Mouse (Mus musculus): ENCODE measurements around the gene Ccdc175. TPM values are rescaled to one million over a fixed set of nuclear protein-coding genes. Genes with fewer than 3 reads are reported as not detected.

Gene Ccdc175
- polyA plus RNA-seq, 1 experiment from 2014 or later, result not detected

DNA sequence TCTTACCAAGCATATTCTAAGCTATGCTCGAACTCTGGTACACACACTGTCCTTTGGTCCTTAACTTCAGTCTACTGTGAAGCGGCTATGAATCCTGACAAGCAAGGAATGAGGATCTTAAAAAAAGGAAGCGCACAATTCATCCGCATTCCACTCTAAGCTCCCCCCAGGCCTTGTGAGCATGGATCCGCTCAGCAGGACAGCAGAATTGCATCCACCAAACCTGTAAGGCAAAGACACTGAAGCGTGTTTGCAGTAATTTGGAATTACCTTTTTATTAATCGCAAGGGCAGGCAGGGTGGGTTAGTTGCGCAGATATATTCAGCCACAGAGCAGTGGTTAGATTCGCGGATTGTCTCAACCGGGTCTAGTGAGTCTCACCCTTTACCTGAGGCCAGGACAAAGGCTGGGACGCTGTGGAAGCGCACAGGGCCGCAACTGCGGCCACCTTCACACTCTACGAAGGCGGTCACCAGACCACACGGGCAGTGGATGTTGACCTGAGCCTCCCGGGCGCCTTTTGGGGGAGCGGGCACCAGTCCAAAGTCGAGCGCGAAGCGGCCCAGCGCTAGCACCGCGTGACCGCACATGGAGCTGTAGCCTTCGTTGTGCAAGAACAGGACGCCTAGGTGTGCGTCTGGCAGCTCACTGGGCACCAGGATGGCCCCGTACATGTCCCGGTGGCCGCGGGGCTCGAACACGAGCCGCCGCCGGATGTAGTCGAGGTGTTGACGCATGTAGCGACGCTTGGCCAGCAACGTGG is 100.4 kb downstream of the Ccdc175 start:
- H3K36me3 ChIP-seq (replicated peaks; ENCODE audit: control insufficient read depth, insufficient read depth), result no peaks in the 10 kb centered on the region
- peaks cover 33% of the 10 kb centered on the region for H3K4me1 ChIP-seq (replicated peaks; ENCODE audit: control insufficient read depth, insufficient read depth, low read length)
- WGBS, result 5% methylated on average over 43 of the region's 46 CpGs

DNA sequence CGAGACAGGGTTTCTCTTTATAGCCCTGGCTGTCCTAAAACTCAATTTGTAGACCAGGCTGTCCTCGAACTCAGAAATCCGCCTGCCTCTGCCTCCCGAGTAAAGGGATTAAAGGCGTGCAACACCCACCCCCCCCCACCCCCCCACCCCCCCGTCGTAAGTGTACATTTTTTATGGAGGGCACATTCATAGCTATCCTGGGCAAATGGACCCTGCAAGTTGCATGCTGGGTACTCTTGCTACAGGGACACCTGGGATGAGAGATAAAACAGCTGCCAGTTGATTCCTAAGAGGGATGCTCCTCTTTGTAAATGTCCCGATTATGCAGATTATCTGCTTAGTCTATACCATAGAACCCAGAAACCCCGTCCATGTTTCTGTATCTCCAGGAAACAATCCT is 101.6 kb downstream of the Ccdc175 start:
- Histone ChIP-seq H3K36me3 (replicated peaks; ENCODE audit: control insufficient read depth, insufficient read depth) (no peaks in the 10 kb centered on the region), H3K9ac (no peak overlapping the region), H3K4me2 (replicated peaks) (peak overlapping the region; percentile 80; the same call in 1 of the 2 replicates), H3K4me3 (replicated peaks; ENCODE audit: low read length) (no peak overlapping the region), H3K9me3 (ENCODE audit: control insufficient read depth, low read length) (no peaks in the 10 kb centered on the region), H3K27me3 (ENCODE audit: control insufficient read depth, insufficient read depth, low read length) (no peaks in the 10 kb centered on the region), H3K4me1 (replicated peaks; ENCODE audit: control insufficient read depth, insufficient read depth, low read length) (peaks cover 29% of the 10 kb centered on the region), H3K27ac (no peak overlapping the region)
- 86% methylated on average over 9 of the region's 9 CpGs for WGBS
- no peak for ATAC-seq (ENCODE audit: low FRiP score)
- DNase-seq (ENCODE audit: low spot score), result no peak

More for the DNA sequence above, 100.4 kb downstream of the Ccdc175 start:
- Histone ChIP-seq H3K9ac (peak overlapping the region; percentile 70), H3K4me2 (replicated peaks) (peak overlapping the region; percentile 80), H3K27me3 (ENCODE audit: control insufficient read depth, insufficient read depth, low read length) (no peaks in the 10 kb centered on the region), H3K9me3 (ENCODE audit: control insufficient read depth, low read length) (no peaks in the 10 kb centered on the region), H3K4me3 (replicated peaks; ENCODE audit: low read length) (peak overlapping the region; percentile 67), H3K27ac (peak overlapping the region; percentile 83)
- ATAC-seq (ENCODE audit: low FRiP score), result peak; percentile 9
- DNase-seq (ENCODE audit: low spot score), result peak; percentile 50

DNA sequence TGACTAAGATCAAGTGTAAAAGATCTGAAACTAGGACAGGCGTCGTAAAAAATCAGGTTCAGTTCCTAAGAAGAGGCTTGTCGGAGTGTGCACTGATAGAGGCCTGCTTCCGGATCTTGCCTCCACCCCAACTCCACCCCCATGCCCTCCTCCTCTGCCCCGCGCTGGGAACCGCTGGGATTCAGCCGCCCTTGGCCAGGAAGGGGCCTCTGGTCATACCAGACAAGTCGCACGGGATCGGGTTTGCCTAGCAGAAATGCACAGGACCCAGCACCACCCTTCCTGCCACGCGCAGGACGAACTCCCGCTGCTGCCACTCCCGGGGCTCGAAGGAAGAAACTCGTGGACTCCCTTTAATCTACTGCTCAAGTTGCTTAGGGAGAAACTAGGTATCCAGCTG is 102.5 kb downstream of the Ccdc175 start:
- peak overlapping the region; percentile 31 for H3K9ac ChIP-seq
- WGBS, result 30% methylated on average over 18 of the region's 18 CpGs
- no peak for DNase-seq (ENCODE audit: low spot score)

DNA sequence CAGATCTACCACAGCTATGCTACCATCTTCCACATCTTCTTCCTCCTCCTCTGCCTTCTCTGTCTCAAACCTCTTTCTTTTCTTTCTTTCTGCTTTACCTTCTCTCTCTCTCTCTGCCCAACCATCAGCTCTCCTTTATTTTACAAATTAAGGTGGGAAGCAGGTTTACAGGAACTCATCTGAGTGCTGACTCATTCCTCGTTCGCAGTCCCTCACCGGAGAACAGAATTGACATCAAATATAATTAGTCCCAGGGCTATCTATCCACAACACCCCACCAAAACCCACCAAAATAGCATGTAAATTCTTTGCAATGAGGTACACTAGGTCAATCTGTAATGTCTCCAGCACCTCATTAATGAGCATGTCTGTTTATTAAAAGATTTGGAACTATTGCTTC is 102.9 kb downstream of the Ccdc175 start:
- DNase-seq (ENCODE audit: low spot score), result no peak
- no peaks in the 10 kb centered on the region for H3K9me3 ChIP-seq (ENCODE audit: control insufficient read depth, low read length)
- no peaks in the 10 kb centered on the region for H3K27me3 ChIP-seq (ENCODE audit: control insufficient read depth, insufficient read depth, low read length)
- H3K9ac ChIP-seq, result peak overlapping the region; percentile 31
- no peak for ATAC-seq (ENCODE audit: low FRiP score)
- WGBS, result 73% methylated on average over 3 of the region's 3 CpGs
- H3K36me3 ChIP-seq (replicated peaks; ENCODE audit: control insufficient read depth, insufficient read depth), result no peaks in the 10 kb centered on the region
- no peak overlapping the region for H3K27ac ChIP-seq
- peak overlapping the region; percentile 38 for H3K4me2 ChIP-seq (replicated peaks)
- peak overlapping the region; percentile 7; the same call in 1 of the 2 replicates for H3K4me3 ChIP-seq (replicated peaks; ENCODE audit: low read length)
- peaks cover 16% of the 10 kb centered on the region; the same call in 1 of the 2 replicates for H3K4me1 ChIP-seq (replicated peaks; ENCODE audit: control insufficient read depth, insufficient read depth, low read length)

More for the DNA sequence above, 102.5 kb downstream of the Ccdc175 start:
- no peak overlapping the region for H3K27ac ChIP-seq
- no peaks in the 10 kb centered on the region for H3K36me3 ChIP-seq (replicated peaks; ENCODE audit: control insufficient read depth, insufficient read depth)
- H3K4me3 ChIP-seq (replicated peaks; ENCODE audit: low read length), result peak overlapping the region; percentile 7; the same call in 1 of the 2 replicates
- ATAC-seq (ENCODE audit: low FRiP score), result no peak
- H3K4me2 ChIP-seq (replicated peaks), result peak overlapping the region; percentile 38
- H3K4me1 ChIP-seq (replicated peaks; ENCODE audit: control insufficient read depth, insufficient read depth, low read length), result peaks cover 20% of the 10 kb centered on the region; the same call in 1 of the 2 replicates
- no peaks in the 10 kb centered on the region for H3K9me3 ChIP-seq (ENCODE audit: control insufficient read depth, low read length)
- no peaks in the 10 kb centered on the region for H3K27me3 ChIP-seq (ENCODE audit: control insufficient read depth, insufficient read depth, low read length)

DNA sequence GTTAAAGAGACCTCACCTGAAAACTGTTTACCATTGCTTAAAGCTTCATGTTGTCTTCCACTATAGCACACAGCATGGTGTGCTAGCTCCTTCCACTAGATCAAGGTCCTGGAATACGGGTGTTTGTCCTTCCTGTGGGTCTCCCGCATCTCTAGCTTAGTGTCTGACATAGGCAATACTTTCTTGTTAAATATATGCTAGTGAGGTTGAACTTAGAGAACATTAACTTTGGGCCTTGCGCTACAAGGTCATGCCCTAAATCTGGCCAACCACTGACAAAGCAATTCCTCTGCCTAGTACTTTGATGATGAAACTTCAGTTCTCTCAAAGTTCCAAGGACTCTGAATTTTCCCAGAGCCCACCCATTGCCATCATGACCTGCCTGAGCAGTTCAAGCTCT is 106.6 kb downstream of the Ccdc175 start:
- 90% methylated on average over 3 of the region's 3 CpGs for WGBS
- ATAC-seq (ENCODE audit: low FRiP score), result no peak

DNA sequence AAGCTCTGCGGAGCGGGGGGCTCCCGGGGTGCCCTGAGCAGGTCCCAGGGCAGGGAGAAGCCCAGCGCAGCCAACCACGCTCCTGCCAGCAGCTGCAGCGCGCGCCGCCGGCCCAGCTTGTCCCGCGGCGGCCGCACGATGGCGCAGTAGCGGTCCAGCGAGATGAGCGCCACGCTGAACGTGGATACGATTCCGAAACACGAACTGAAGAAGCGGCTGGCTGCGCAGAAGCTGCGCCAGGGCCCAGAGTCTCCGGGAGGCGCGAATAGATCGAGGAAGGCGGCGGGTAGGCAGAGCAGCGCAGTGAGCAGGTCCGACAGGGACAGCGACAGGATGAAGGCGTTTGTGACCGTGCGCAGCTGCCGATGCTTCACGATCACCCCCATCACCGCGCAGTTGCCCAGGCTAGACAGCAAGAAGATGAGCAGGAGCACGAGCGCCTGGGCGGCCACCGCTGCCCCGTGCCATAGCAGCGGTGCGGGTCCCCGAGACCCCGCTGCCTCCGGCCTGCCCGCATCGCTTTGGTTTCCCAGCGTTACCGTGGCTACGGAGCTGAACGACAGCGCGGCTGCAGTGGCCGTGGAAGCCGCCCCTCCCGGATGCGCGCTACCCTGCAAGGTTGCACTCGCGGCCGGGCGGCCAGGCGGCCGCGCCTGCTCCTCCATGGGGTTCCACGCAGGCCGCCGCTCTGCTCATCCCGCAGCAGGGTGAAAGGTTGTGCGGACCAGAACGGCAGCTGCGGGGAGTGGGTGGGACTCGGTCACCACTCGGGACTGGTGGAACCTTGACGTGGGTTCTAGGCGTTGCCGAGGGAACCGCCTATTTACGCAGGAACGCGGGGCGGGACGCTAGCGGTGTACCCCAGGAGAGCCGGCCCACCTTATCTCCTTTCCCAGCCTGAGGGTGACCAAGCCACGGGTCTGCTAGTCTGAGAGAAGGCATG is 114.2 kb downstream of the Ccdc175 start, which contains the start of gene Gpr135:
TSS of gene Gpr135 (minus strand) at position 799 of the 943 bp plus-strand sequence.
- under 1% methylated on average over 94 of the region's 94 CpGs for WGBS
- peak within 1 kb of the TSS; percentile 90 for H3K9ac ChIP-seq
- ATAC-seq (ENCODE audit: low FRiP score), result peak; percentile 92

More for the DNA sequence above, 106.6 kb downstream of the Ccdc175 start:
- no peak overlapping the region for H3K4me3 ChIP-seq (replicated peaks; ENCODE audit: low read length)
- H3K9ac ChIP-seq, result no peak overlapping the region
- DNase-seq (ENCODE audit: low spot score), result no peak
- no peaks in the 10 kb centered on the region for H3K27me3 ChIP-seq (ENCODE audit: control insufficient read depth, insufficient read depth, low read length)
- no peaks in the 10 kb centered on the region for H3K9me3 ChIP-seq (ENCODE audit: control insufficient read depth, low read length)
- peaks cover 11% of the 10 kb centered on the region; the same call in 1 of the 2 replicates for H3K4me1 ChIP-seq (replicated peaks; ENCODE audit: control insufficient read depth, insufficient read depth, low read length)
- H3K27ac ChIP-seq, result no peak overlapping the region
- H3K4me2 ChIP-seq (replicated peaks), result no peak overlapping the region
- no peaks in the 10 kb centered on the region for H3K36me3 ChIP-seq (replicated peaks; ENCODE audit: control insufficient read depth, insufficient read depth)

DNA sequence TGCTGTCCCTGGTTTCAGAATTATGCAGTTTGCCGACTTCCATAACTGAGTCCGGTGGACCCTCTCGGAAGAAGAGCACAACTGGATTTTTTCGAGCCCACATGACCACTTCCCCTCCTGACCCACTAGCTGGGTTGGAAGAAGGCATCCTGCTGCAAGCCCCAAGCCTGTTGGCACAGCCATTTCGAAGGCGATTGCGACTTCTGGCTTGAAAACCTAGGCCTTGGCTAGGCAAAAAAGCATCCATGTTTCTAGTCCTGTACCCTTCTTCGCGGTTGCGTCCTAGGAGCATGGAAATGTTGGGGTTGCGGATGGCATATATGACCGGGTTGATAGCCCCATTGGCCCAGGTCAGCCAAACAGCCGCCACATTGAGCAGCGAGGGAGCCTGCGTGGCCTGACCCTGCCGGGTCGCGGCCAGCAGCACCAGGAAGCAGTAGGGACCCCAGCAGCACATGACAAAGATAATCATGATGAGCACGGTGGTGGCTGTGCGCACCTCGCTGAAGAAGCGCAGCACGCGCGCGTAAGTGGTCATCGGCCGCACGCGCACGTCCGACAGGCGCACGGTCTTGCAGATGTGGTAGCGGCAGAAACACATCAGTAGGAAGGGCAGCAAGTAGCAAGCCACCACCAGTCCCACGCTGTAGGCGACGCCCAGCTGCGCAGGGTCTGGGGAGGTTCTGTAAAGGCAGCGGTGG is 115.1 kb downstream of the Ccdc175 start:
- peak overlapping the region; percentile 94 for H3K27ac ChIP-seq
- H3K4me3 ChIP-seq (replicated peaks; ENCODE audit: low read length), result peak overlapping the region; percentile 76
- H3K9me3 ChIP-seq (ENCODE audit: control insufficient read depth, low read length), result no peaks in the 10 kb centered on the region
- peaks cover 7% of the 10 kb centered on the region; the same call in 1 of the 2 replicates for H3K27me3 ChIP-seq (ENCODE audit: control insufficient read depth, insufficient read depth, low read length)
- DNase-seq (ENCODE audit: low spot score) (peak; percentile 55), ATAC-seq (ENCODE audit: low FRiP score) (peak; percentile 80)
- peak overlapping the region; percentile 86 for H3K4me2 ChIP-seq (replicated peaks)
- WGBS, result 4% methylated on average over 40 of the region's 40 CpGs
- no peaks in the 10 kb centered on the region; the same call in 1 of the 2 replicates for H3K4me1 ChIP-seq (replicated peaks; ENCODE audit: control insufficient read depth, insufficient read depth, low read length)
- no peaks in the 10 kb centered on the region for H3K36me3 ChIP-seq (replicated peaks; ENCODE audit: control insufficient read depth, insufficient read depth)
- peak overlapping the region; percentile 90 for H3K9ac ChIP-seq

More for the DNA sequence above, 114.2 kb downstream of the Ccdc175 start, which contains the start of gene Gpr135:
- Histone ChIP-seq H3K9me3 (ENCODE audit: control insufficient read depth, low read length) (no peaks in the 10 kb centered on the region), H3K27ac (peak within 1 kb of the TSS; percentile 94), H3K4me2 (replicated peaks) (peak within 1 kb of the TSS; percentile 86), H3K36me3 (replicated peaks; ENCODE audit: control insufficient read depth, insufficient read depth) (no peaks in the 10 kb centered on the region), H3K4me3 (replicated peaks; ENCODE audit: low read length) (peak within 1 kb of the TSS; percentile 76), H3K4me1 (replicated peaks; ENCODE audit: control insufficient read depth, insufficient read depth, low read length) (no peaks in the 10 kb centered on the region; the same call in 1 of the 2 replicates), H3K27me3 (ENCODE audit: control insufficient read depth, insufficient read depth, low read length) (peaks cover 7% of the 10 kb centered on the region; the same call in 1 of the 2 replicates)
- DNase-seq (ENCODE audit: low spot score), result peak; percentile 88

DNA sequence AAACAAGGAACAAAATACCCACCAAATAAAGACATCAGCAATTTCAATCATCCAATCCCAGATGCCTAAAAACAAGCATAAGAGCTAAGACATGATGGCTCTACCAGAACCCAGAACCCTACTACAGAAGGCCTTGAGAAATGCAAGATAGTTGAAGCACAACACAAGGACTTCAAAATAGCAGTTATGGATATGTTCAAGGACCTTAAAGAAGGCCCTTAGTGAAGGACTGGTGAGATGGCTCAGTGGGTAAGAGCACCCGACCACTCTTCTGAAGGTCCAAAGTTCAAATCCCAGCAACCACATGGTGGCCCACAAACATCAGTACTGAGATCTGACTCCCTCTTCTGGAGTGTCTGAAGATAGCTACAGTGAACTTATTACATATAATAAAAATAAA is 127.0 kb downstream of the Ccdc175 start:
- H3K36me3 ChIP-seq (replicated peaks; ENCODE audit: control insufficient read depth, insufficient read depth), result no peaks in the 10 kb centered on the region
- 91% methylated on average over 1 of the region's 1 CpGs for WGBS
- ATAC-seq (ENCODE audit: low FRiP score) (no peak), DNase-seq (ENCODE audit: low spot score) (no peak)
- H3K27ac ChIP-seq, result no peak overlapping the region
- H3K9ac ChIP-seq, result no peak overlapping the region
- no peak overlapping the region for H3K4me2 ChIP-seq (replicated peaks)
- no peaks in the 10 kb centered on the region for H3K27me3 ChIP-seq (ENCODE audit: control insufficient read depth, insufficient read depth, low read length)
- H3K4me1 ChIP-seq (replicated peaks; ENCODE audit: control insufficient read depth, insufficient read depth, low read length), result no peaks in the 10 kb centered on the region
- no peaks in the 10 kb centered on the region for H3K9me3 ChIP-seq (ENCODE audit: control insufficient read depth, low read length)
- no peak overlapping the region for H3K4me3 ChIP-seq (replicated peaks; ENCODE audit: low read length)

Data from hindbrain, embryonic 14.5 days (tissue).